Mouse (Mus musculus): ENCODE measurements around the gene Mon2.

GRCm38 (mm10) chr10:122943824-122944223, 132.5 kb downstream of the Mon2 start:
- TF ChIP-seq CTCF (IDR thresholded peaks at IDR 0.05; ENCODE audit: extremely low read depth, insufficient read length, insufficient replicate concordance, low read depth, low read length) (no peak), POLR2A (IDR thresholded peaks at IDR 0.05; ENCODE audit: low read depth, low read length) (no peak)

All from small intestine, adult 2 months (tissue).